Mouse (Mus musculus) CD4-positive, CD25-positive, alpha-beta regulatory T cell, adult 4 months (primary cell): ENCODE results near the gene Vps18. TPM values are rescaled to one million over a fixed set of nuclear protein-coding genes. Genes with fewer than 3 reads are reported as not detected.

ENCODE experiments used
- ATAC-seq: one replicate; pipeline ENCODE4 v1.8.0; 2017
- polyA plus RNA-seq, 2 experiments: library from polyadenylated mRNA; unstranded; fragments of 100-300 nt; shearing (Covaris generic); gene quantifications; one replicate each; pipeline ENCODE4 v1.2.1; 2017

Vps18 gene
- polyA plus RNA-seq, 2 experiments from 2014 or later, result 4.7 to 13.0 TPM

DNA sequence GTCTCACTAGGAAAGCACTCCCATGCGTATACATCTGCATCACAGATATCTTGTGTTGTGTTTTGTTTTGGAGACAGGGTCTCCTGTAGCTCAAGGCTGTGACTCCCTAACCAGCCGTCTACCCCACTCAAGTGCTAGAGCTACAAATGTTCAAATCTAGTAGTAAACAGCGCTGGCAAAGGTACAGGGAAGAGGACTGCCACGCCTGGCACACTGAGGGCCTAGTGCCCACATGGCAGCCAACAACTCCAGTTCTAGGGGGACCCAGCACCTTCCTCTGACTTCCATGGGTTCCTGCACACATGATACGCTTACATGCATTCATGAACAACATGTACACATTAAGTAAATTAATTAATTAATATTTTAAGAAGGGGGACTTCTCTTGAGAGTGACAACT is 3.7 kb downstream of the Vps18 start:
- no peak for ATAC-seq

DNA sequence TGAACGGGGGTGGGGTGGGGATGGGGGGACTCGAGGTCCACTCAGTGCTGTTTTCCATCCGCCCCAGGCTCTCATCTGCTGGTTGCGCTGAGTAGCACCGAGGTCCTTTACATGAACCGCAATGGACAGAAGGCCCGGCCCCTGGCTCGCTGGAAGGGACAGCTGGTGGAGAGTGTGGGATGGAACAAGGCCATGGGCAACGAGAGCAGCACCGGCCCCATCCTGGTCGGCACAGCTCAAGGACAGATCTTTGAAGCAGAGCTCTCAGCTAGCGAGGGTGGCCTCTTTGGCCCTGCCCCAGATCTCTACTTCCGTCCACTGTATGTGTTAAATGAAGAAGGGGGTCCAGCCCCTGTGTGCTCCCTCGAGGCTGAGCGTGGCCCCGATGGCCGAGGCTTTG is 4.3 kb downstream of the Vps18 start:
- ATAC-seq, result no peak

DNA sequence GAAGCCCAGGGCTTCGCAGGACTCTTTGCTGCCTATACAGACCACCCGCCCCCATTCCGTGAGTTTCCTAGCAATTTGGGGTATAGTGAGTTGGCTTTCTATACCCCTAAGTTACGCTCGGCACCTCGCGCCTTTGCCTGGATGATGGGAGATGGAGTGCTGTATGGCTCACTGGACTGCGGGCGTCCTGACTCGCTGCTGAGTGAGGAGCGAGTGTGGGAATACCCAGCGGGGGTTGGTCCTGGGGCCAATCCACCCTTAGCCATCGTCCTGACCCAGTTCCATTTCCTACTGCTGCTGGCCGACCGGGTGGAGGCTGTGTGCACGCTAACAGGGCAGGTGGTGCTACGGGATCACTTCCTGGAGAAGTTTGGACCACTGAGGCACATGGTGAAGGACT is 4.8 kb downstream of the Vps18 start:
- no peak for ATAC-seq

DNA sequence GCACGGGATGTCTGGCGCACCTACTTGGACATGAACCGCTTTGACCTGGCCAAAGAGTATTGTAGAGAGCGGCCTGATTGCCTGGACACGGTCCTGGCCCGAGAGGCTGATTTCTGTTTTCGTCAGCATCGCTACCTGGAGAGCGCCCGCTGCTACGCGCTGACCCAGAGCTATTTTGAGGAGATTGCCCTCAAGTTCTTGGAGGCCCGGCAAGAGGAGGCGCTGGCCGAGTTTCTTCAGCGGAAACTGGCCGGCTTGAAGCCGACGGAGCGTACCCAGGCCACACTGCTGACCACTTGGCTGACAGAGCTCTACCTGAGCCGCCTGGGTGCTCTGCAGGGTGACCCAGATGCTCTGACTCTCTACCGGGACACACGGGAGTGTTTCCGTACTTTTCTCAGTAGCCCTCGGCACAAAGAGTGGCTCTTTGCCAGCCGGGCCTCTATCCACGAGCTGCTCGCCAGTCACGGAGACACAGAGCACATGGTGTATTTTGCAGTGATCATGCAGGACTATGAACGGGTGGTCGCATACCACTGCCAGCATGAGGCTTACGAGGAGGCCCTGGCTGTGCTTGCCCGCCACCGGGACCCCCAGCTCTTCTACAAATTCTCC is 5.3 kb downstream of the Vps18 start:
- no peak for ATAC-seq

DNA sequence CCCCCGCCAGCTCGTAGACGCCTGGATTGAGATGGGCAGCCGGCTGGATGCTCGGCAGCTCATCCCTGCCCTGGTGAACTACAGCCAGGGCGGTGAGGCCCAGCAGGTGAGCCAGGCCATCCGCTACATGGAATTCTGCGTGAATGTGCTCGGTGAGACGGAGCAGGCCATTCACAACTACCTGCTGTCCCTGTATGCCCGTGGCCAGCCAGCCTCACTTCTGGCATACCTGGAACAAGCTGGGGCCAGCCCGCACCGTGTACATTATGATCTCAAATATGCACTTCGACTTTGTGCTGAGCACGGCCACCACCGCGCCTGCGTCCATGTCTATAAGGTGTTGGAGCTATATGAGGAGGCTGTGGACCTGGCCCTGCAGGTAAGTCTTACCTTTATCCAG is 5.9 kb downstream of the Vps18 start:
- no peak for ATAC-seq

DNA sequence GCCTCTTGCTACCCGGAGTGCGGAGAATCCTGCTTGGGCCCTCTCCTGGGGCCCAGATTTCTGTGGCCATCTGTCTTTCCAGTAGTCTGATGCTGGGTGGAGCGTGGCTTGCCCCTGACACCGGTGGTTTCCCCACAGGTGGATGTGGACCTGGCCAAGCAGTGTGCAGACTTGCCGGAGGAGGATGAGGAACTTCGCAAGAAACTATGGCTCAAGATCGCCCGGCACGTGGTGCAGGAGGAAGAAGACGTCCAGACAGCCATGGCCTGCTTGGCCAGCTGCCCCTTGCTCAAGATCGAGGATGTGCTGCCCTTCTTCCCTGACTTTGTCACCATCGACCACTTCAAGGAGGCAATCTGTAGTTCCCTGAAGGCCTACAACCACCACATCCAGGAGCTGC is 8.2 kb downstream of the Vps18 start:
- no peak for ATAC-seq

DNA sequence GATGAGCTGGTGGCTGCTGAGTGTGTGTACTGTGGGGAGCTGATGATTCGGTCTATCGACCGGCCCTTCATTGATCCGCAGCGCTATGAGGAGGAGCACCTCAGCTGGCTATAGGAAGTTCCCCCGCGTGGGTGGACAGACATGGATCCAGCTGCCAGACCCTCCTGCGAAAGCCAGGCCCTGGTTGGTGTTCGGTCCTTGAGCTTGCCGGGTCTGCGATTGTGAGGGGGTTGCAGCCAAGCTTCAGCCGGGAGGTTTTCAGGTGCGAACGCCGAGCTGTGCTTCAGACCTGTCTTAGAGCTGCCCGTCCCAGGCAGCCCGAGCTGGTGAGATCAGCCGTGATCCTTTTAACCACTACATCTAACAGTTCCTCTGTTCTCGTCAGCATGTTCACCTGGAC is 9.0 kb downstream of the Vps18 start:
- ATAC-seq, result no peak

DNA sequence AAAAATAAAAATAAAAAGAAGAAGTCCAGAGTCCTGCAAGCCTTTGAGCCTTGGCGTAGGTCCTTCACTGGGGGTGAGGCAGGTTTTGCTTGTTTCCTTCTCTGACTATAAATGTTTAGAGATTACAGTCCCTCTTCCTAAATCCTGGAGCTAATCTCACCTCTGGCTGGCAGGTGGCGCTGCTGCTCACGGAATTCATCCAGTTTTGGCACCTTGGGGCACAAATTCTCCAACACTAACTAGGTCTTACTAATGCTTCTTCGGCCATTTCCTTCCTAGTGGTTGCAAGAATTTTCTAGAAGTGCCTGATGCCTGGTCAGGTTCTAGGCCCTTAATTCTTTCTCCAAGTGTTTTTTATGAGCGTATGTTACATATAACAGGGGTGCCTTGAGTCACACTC is 9.8 kb downstream of the Vps18 start:
- ATAC-seq, result no peak

DNA sequence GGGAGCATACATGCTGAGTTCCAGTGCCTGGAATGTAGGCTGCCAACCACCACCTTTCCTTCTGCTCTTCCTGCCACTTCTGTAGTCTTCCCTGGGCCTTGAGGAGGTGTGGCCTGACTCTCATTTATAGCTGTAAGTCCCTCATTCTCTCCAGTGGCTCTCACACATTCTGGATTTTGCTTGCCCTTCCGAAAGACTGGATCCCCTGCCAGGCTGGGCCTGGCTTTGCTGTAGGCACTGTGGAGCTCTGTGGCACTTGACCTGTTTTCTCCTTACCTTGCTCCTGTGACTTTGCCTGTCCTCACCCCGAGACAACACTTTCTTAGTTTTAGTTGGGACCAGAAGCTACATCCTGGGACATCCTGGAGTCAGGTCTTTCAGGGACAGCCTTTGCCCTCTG is 10.3 kb downstream of the Vps18 start:
- ATAC-seq, result no peak

DNA sequence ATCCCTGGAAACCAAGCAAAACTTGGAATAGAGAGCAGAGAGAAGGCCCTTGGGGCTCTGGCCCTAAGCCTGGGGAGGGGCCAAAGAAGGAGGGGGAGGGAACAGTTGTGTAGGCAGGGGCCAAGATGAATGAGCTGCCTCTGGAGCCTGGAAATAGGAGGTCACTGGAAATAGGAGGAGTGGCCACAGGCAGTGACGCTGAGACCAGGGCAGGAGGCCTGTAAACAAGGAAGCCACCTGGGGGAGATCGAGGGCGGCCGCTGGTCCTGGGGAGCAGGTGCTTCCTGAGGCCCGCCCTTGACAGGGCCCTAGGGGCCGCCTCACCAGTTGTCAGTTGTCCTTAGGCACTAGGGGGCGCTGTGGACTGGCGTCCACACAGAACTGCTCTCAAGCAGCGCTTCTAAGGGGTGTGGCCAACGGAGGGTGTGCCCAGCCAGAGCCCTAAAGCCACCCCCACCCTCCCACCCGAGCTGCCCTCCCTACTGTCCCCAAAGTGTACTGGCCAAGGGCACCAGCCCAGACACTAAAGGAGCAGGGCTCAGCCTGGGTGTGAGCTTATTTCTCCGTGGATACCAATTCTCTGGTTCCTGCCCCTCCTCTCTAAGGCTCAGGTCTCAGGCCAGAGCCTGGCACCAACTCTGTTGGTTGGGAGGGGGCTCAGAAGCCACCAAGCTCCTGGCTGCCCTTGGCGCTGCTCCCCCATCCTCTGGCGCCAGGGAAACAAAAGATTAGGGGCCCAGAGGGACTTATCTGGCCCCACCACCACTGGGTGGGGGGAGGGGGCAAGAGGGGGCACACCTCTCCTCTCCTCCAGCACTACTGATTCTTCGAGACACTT is 11.7 kb downstream of the Vps18 start:
- ATAC-seq, result peak; percentile 87

DNA sequence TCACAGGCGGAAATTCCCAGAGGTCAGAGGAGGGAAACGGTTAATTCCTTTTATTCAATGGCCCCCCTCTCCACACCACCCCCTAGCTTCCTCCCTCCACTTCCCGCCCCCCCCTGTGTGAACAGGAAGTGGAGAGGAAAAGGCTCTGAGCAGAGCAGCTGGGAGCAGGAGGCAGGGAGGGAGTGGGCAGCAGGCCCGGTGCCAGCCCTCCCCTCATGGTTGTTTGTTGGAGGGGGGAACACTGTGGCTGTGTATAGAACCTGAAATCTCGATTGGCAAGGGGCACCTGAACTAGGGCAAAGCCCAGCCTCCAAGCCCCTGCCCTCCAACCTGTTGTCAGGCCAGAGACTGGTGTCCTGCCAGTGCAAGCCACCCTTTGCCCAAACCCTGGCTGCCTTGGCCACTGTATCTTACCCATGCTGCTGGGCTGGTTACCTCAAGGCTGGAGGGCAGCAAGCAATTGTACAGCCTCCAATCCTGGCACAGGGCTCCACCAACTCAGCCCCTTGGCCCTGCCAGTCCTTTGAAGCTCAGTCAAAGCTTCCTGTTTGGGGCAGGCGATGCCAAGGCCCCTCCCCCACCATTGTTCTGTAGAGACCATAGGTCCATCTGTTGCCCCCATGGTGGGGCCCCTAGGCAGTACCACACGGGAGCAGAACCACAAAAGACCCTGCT is 12.4 kb downstream of the Vps18 start:
- ATAC-seq, result peak; percentile 55

DNA sequence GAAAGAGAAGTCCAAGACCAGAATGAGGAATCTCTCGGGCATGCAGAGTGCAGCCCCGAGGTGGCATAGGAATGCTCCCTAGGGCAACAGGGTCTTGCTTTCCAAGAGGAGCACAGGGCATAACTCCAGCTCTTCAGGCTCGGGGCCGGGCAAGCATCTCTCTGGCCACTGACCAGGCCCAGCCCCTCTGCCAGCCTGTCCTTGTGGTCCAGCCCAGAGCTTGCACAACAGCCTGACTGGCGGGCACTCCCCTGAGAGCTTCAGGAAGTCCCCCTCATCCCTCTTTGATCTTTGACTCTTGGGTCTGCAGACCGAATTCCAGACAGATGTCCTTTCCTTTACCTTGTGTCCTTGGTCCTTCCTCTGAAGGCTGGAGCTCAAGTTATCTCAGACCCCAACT is 14.3 kb downstream of the Vps18 start:
- no peak for ATAC-seq

DNA sequence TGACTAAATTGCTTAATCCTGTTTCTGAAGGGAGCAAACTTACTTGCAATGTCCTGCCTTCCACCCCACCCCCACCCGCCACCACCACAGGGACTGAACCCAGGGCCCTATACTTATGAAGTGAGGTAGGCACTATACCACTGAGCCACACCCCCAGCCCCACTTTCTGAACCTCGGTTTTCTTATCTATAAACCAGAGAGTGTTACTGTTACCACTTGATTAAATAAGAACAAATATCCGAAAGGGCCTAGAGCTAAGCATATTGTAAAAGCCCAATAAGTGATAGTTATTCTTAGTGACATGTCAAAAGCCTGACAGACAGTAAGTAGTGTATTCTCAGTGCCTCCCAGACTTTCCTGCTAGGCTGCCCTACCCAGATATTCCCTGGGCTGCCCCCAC is 15.9 kb downstream of the Vps18 start:
- ATAC-seq, result no peak

DNA sequence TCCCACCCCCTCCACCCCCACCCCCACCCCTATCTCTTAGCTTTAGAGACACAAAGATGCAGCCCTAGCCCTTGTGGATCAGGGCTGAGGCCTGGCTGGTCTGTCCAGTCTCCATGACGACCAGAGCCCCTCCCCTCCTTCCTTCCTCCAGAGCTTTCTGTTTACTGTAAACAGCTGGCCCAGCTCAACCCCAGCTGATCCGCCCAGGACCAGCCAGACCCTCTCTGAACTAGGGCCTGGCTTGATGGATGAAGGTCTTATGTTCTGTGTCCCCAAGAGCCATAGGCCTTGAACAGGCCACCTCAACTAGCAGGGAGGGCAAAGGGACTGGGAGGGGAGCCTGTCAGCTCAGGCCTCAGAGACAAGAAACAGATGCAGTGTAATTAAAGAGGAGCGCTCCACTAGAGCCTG is 16.3 kb downstream of the Vps18 start:
- no peak for ATAC-seq

DNA sequence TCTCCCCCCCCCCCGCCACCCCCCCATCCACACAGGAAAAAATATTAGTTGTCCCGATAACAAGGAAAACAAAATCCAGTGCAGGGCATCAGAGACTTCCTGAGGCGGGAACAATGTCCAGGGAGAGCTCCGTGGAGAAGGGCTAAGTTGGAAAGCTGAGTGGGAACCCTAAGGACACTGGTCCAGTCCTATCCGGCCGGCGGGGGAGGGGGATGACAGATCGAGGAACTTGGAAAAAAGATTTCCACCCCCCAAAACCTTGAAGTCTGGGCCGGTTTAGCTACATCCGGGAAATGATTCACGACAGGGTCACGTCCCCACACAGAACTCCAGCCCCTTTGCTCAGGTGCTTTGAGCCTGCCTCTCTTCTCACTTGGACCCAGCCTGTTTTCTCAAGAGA is 23.0 kb downstream of the Vps18 start:
- no peak for ATAC-seq

DNA sequence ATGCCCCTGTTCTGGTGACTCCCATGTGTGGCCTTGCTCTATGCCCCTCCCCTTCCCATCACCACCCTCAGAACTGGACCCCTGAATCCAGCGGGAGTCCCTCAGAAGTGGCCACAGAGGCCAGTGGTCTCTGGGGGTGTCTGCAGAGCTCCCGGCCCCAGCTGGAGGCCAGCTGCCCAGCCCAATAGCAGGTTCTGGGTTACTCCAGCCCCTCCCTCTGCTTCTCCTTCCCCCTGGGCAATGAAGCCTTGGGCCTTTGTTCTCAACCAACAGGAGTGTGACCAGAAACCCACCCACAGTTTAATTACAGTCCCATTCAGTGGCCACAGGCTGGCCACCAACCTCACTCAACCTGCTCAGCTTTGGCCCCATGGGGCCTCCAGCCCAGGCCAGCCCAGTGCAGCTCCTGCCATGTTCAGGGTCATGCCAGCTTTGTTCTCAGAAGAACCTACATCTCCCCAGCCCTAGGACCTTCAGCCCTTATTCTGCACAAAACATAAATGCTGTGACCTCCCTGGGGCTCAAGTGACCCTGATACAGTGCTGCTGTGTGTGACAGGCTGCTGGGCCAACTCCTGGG is 23.9 kb downstream of the Vps18 start:
- ATAC-seq, result no peak

DNA sequence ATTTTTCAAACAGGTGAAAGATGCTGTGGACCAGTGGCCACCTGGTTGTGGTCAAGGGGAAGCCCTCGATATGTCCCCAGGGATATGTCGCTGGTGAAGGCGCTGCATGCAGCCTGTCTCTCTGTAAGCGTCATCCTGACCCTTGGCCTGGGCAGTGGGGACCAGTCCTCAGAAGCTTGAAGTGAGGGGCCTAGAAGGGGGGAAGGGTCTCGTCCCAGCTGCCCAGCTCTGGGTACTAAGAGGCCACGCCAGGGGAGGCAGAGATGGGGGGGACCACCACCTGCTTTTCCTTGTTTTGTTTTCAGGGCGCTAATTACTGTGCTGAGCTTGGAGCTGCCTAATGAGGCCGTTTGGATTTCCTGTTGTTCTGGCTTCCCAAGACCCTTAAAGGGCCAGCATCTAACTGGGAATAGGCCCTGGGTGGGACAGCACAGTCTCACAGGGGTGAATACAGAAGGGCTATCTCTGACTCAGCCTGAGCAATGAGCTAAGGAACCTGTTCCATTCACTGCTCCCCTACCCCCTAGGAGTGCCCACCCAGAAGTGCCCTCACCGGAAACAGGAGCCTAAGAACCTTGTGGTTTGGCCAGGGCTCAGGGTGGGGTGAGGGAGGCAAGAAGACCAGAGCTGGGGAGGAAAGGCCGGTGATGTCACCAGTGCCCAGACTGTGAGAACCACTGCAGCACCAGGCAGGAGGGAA is 25.4 kb downstream of the Vps18 start:
- ATAC-seq, result no peak

DNA sequence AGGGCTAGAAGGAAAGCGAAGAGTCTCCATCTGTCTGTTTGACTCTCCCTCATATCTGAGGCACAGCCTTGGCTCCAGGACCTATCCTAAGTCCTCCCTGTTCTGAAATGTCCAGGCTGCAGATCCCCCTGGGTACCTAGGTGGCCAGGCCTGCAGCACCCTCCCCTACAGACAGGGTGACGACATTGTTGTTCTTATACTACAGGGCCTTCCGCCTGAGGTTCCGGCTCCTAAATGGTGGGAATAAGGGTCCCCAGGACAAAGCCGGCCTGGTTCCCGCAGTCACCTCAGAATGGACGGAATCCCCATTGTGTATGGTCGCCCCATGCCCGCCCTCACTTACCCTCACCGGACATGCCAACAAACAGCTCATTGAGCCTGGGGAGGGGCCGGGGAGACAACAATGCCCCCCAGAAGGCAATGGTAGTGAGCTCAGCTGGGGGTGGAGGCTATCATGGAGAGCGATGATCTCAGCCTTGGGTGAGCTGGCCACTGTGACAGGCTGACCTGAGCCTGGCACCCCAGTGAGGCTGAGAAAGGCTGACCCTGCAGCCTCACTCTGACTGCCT is 26.3 kb downstream of the Vps18 start:
- ATAC-seq, result no peak

DNA sequence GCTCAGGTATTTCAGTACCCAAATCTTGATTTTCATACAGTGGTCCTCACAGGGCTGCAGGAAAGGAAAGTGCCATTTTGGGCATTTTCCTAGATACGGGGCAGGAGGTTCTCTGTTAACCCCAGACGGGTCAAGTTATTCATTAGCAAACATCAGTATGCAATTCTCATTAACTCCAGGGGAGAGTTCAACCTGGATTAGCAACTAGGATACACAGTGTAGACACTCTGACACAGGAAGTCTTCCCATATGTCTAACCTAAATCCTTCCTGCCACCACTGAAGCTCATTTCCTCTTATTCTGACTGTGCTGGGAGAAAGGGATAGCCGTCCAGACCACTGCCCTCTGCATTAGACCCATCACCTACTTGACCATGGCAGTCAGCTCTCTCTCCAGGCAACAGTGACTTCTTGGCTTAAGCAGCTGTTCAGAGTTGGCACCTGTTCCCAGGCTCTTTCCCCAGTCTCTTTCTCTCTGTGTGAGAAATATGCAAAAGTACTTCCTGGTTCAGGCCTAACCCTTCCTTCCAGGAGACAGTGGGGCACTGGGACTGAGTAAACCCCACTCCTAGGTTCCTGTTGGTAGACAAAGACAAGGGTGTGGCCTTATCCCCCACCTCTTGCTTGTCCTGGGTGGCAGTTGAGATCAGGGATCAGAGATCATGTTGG is 29.6 kb downstream of the Vps18 start:
- ATAC-seq, result no peak

DNA sequence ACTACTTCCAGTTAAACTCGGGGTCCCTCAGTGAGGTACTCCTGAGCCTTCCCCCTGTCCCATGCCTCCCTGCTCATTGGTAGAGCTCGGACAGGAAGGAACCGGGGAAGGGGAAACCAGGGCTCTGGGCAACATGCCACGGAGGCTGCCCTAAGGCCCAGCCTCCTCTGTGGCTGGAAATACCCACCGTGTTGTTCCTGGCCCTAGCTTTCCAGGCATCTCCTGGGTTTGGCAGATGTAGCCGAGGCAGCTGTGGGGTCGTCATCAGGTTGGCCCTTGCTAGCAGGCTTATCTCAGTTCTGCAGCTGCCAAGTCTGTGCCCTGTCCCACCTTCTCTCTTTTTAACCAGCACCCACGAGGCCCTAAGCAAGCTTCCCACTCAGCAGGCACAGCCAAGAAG is 32.0 kb downstream of the Vps18 start:
- ATAC-seq, result no peak

DNA sequence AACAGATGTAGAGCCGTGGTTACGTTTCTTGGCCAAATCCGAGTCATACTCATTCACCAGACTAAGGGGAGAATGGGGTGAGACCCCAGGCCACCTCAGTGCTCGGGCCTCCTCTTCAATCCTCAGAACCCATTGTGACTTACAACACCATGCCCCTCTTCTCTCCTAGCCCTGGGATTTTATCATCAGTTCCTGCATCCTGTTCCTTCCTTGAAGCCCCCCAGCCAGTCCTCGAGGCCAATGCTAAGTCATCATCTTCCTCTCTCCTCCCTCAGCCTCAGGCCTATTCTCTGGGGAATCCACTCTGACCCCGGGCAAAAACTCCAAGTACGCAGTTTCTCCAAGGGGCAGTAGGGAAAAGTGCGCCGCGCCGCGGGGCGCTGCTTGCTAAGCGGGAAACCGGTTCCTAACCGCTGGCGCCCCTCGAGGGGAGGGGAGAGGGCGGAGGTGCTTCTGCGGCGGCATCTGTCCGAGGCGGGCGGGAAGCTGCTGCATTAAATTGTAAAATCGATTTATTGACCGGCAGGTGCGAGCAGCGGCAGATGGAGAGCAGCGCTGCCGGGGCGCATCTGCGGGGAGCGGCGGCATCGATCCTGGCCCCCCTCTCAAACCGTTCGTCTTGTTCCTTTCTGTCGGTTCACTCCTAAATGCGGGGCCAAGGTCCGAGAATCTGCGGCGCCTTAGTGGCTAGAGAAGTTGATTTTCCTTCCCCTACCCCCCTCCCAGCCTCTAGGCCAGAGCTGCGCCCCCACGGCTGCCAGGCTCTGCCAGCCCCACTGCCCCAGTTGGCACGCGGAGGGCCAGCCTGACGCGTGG is 33.4 kb downstream of the Vps18 start:
- no peak for ATAC-seq
